Mouse (Mus musculus): ENCODE data around the gene Gcsh. TPM values are rescaled to one million over a fixed set of nuclear protein-coding genes. Genes with fewer than 3 reads are reported as not detected.
A peak's percentile ranks its signal among the peaks of the same experiment; 100 is the strongest.

Gene Gcsh
- total RNA-seq, 2 experiments from 2014 or later, result 39.9 to 42.9 TPM

DNA sequence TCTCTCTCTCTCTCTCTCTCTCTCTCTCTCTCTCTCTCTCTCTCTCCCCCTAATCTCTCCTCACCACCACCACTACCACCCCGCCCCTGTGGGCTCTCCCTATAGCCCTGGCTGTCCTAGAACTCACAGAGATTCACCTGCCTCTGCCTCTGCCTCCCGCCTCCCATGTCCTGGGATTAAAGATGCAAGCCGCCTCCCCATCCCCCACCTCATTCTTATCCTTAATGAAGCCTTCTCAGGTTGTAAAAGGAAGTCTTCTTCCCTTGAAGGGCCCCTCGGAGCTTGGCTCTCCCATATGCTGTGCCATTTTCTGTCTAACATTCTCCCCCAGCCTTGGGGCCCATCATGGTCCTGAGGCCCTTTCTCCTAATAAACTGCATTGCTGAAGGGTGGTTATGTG, 22.3 kb upstream of the Gcsh start:
- Histone ChIP-seq H3K4me3 (no peak overlapping the region), H3K27ac (no peak overlapping the region)
- TF ChIP-seq CTCF (conservative IDR thresholded peaks at IDR 0.05), result no peak
- no peak for DNase-seq (ENCODE audit: low spot score in 2 of 2)

DNA sequence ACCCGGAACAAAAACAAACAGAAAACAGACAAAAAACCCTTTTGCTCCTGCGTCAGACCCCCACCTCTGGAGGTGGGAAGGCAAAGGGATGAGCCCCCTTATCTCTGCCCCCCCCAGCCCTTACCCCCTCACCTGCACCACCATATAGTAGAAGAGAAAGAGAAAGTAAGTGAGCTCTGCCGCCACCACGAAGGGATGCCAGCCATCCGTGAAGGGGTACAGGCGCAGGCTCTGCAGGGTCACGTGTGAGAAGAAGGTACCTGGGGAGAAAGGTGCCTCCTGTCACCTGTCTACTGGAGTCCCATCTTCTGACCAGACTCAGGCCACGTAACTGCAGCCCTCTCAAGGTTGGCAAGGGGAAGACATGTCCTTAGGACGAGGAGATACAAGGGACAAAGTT, 18.0 kb upstream of the Gcsh start:
- no peak for TF ChIP-seq CTCF (conservative IDR thresholded peaks at IDR 0.05)
- no peak overlapping the region for H3K4me3 ChIP-seq
- H3K27ac ChIP-seq, result no peak overlapping the region
- DNase-seq (ENCODE audit: low spot score in 2 of 2), result no peak

DNA sequence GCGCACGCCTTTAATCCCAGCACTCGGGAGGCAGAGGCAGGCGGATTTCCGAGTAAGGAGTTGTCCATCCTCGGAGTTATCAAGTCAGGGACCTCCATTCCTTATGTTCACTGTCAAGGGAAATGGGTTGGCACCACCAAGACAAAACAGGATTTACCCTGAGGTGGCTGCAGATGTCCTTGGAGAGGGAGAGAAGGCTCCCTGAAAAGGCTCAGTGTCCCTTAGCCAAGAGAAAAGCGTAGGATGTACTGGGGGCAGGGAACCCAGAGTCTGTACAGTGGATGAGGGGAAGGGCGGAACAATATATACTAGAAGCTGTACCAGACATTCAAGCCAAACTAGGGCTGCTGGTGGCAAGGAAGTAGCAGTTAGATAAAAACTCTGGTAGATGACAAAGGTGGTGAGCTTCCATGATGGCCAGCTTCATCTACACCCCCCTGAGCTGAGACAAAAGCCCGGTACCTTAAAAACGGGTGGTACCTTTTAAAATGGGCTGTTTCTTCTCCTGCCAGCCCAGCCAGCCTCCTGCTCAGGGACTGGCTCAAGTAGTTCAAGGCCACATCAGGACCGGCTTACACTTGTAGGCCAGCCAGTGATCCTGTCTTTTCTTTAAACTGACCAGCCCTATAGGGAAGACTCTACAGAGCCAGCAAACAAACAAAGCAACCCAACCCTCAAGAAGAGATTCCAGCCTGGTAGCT, 829 bp upstream of the Gcsh start:
- DNase-seq (ENCODE audit: low spot score in 2 of 2), result no peak
- Histone ChIP-seq H3K27ac (peak overlapping the region; percentile 85; the same call in 1 of the 2 replicates), H3K4me3 (peak overlapping the region; percentile 62)
- no peak for TF ChIP-seq CTCF (conservative IDR thresholded peaks at IDR 0.05)

DNA sequence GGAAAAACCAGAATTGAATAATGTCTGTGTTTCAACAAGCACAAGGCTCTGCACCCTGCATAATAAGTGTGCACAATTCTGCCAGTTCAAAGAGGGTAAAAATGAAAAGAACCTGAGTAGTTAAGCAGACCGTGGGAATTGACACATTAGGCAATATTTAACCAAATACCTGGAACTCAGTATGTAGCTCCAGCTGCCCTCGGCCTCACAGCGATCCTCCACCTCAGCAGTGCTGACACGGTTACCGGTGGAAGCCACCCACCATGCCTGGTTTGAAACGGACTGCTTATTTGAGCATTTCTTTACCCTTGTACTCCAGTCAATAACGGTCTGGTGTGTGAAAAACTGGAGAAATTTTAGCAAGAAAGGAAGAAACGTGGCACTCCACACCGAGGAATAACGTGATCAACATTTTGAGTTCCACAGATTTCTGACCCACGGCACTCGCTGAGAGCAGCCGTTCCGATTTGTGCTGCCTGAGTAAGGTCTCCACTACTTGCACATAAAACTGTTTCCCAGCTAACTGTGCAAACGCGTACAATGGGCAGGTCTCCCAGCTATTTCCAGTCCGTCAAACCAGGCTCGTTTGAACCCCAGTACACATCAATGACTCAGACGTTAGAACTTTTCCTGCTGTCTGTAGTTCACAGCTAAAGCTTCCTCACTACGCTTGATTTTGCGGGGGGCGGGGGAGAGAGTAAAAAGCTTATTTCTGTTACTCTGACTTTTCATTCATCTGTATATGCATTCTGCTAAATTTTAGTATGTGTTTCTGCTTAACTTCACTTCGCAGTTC, 963 bp downstream of the Gcsh start:
- TF ChIP-seq CTCF (conservative IDR thresholded peaks at IDR 0.05), result no peak
- Histone ChIP-seq H3K4me3 (peak overlapping the region; percentile 62), H3K27ac (peak overlapping the region; percentile 85; the same call in 1 of the 2 replicates)
- no peak for DNase-seq (ENCODE audit: low spot score in 2 of 2)

DNA sequence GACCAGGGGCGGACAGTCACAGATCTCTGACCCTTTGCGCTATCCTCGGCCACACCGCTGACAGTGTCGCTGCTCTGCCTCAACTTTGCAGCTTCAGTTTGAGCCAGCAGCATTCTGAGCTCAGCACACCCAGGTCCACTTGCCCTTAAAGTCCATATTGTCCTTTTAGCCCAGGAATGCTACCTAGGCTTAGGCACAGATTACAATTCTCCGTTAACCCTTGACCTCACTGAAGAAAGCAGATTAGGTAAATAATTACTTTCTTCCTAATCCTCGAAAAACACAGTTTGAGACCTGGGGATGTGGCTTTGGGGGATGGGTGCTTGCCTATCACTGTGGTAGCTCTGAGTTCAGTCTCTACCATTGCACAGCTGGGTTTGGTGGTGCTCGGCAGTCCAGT, 2.1 kb downstream of the Gcsh start:
- no peak for DNase-seq (ENCODE audit: low spot score in 2 of 2)
- Histone ChIP-seq H3K4me3 (no peak overlapping the region), H3K27ac (no peak overlapping the region)
- TF ChIP-seq CTCF (conservative IDR thresholded peaks at IDR 0.05), result no peak

DNA sequence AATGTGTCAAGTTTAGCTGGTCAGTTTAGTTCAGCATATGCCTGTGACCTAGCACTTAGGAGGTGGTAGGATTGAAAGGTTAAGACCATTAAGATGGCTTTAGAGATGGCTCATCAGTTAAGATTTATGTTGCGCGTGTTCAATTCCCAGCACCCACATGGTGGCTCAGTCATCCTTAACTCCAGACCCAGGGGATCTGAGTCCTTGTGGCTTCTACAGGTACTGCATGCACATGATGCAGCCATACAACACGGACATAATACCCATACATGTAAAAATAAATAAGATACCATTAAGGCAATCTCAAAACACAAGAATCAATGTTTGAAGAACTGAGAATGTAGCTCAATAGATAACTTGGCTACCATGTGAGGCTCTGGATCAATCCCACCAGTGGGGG, 3.5 kb downstream of the Gcsh start:
- no peak overlapping the region for H3K27ac ChIP-seq
- no peak for DNase-seq (ENCODE audit: low spot score in 2 of 2)
- TF ChIP-seq CTCF (conservative IDR thresholded peaks at IDR 0.05), result peak; percentile 59
- H3K4me3 ChIP-seq, result no peak overlapping the region

DNA sequence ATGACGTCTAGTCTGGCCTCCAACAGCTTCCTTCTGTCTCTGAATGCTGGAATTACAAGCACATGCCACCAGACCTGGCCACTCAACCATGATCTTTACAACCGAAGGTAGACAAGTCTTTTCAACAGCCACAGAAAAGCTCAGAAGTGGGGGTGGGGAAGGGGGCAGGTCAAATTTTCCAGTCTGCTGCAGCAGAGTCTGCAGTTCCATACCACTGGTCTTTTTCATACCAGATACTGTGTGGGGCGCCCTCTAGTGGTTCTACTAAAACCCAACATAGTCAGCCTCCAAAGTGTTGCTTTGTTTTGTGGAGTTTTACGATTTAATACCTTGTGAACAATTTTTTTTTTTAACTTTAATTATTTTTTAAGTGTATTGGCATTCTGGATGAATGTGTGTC, 13.2 kb downstream of the Gcsh start:
- TF ChIP-seq CTCF (conservative IDR thresholded peaks at IDR 0.05), result peak; percentile 91
- DNase-seq (ENCODE audit: low spot score in 2 of 2), result peak; percentile 44 to 59
- Histone ChIP-seq H3K27ac (no peak overlapping the region), H3K4me3 (no peak overlapping the region)

DNA sequence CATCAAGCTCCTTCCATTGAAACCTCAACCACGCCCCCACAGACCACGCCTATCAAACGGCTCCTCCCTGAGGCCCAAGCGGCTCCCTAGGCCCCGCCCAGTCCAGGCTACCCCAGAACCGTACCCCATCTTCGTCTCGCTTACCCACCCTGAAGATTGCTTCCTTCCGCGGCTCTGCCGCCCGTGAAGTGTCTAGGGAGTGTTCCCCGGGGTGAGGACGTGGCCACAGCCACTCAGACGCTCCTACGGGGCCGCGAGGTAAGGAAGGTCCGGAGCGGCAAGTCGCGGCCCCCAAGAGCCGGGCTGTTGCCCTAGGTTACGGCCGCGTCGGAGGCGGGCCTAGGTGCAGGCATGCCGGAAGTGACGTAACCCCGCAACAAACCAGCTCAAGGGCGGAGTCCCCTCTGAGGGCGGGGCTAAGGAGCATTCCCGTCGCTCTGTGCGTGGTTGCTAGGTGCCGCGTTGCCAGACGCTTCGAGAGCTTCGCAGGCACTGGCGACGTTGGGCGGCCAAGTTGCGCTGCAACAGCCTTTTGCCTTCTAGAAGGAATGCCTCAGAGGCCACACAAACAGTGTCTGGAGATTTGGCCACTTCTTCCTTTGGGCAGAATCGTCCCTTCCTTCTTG, 14.6 kb downstream of the Gcsh start, which contains the start of gene 1700030J22Rik:
TSS of gene 1700030J22Rik (minus strand) at position 329 of the 626 bp plus-strand sequence.
- peak; percentile 52 for TF ChIP-seq CTCF (conservative IDR thresholded peaks at IDR 0.05)
- peak; percentile 97 to 98 for DNase-seq (ENCODE audit: low spot score in 2 of 2)
- H3K27ac ChIP-seq, result peak within 1 kb of the TSS; percentile 80
- H3K4me3 ChIP-seq, result peak within 1 kb of the TSS; percentile 90

DNA sequence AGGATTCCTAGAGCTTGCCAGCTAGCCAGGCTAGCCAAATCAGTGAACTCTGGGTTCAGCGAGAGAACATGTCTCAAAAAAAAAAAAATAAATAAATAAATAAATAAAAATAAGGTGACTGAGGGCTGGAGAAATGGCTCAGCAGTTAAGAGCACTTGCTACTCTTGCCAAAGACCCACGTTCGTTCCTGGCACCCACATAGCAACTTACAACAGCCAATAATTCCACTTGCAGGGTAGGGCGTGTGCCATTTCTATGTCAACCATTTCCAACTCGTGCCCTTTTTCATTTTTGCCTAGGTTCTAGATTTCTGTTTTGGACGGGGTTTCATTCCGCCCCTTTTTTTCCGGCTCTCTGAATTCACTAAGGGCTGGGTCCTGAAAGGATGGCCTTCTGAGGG, 15.3 kb downstream of the Gcsh start:
- DNase-seq (ENCODE audit: low spot score in 2 of 2), result no peak
- Histone ChIP-seq H3K27ac (peak overlapping the region; percentile 80; the same call in 1 of the 2 replicates), H3K4me3 (peak overlapping the region; percentile 90)
- no peak for TF ChIP-seq CTCF (conservative IDR thresholded peaks at IDR 0.05)

DNA sequence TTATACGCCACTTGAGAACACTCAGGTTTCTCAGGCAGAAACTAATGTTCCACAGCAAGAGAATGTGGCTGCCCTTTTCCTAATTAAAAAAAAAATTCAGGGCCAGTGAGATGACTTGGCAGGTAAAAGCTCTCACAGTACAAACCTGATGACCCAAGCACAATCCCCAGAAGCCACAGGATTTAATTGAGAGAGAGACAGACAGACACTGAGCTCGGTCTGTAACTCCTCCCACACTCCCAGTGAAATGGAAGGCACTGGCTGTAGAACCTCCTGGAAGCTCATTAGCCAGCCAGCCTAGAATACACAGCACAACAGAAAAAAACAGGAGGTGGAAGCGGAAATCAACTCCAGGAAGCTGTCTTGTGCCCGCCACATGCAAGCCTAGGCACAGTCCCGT, 17.7 kb downstream of the Gcsh start:
- no peak overlapping the region for H3K27ac ChIP-seq
- H3K4me3 ChIP-seq, result no peak overlapping the region
- TF ChIP-seq CTCF (conservative IDR thresholded peaks at IDR 0.05), result no peak
- no peak for DNase-seq (ENCODE audit: low spot score in 2 of 2)

DNA sequence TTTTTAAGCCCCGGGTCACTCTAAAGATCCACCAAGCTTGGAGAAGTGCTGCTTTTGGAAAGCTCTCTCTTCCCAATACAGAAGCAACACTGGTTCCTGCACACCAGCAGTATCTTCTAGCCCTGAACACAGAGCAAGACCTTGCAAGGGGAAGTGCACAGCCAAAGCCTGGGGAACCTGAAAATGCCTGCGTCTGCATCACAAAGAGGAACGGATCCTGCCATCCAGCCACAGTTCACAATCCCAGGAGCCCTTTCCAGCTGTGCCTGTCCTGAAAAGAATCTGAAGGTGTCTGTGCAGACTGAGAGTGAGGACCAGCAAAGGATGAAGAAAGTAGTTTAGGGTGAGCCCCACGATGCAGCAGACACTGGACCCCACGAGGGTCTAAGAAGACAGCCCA, 18.3 kb downstream of the Gcsh start:
- TF ChIP-seq CTCF (conservative IDR thresholded peaks at IDR 0.05), result no peak
- no peak for DNase-seq (ENCODE audit: low spot score in 2 of 2)
- Histone ChIP-seq H3K4me3 (no peak overlapping the region), H3K27ac (no peak overlapping the region)

DNA sequence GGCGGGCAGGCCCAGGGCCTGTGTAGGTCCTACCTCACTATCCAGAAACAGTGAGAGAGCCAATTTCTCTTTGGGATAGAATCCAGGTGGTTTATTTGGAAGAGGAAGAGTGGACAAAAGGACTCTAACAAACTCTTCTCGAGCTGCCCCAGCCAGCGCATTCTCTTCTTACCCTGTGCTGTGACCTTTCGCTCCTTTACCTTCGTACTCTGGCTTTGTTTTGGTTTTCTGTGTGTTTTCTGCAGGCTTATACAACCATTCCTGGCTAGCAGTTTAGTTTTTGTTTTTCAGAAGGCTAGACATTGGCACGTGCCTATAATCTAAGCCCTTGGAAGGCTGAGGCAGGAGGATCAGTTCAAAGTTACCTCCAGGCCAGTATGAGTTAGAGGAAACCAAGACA, 23.8 kb downstream of the Gcsh start:
- Histone ChIP-seq H3K4me3 (no peak overlapping the region), H3K27ac (no peak overlapping the region)
- no peak for DNase-seq (ENCODE audit: low spot score in 2 of 2)
- no peak for TF ChIP-seq CTCF (conservative IDR thresholded peaks at IDR 0.05)

DNA sequence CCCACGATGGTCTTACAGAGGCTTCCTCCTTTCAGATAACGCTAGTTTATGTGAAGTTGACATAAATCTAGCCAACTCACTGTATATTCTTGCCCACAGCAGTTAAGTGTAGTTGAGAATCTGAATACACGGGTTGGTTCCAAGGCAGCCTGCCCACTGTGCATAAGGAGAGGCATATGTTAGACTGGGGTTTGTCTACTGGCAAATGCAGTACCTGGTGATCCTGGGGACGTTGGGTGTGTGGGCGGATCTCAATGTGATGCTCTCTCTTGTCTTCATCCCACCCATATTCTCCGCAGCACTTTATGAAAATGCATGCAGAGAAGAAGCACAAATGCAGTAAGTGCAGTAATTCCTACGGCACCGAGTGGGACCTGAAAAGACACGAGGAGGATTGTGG, 38.9 kb downstream of the Gcsh start:
- peak; percentile 70 to 86 for DNase-seq (ENCODE audit: low spot score in 2 of 2)
- H3K27ac ChIP-seq, result no peak overlapping the region
- H3K4me3 ChIP-seq, result no peak overlapping the region
- no peak for TF ChIP-seq CTCF (conservative IDR thresholded peaks at IDR 0.05)

All from layer of hippocampus, adult 2 months (tissue).